Mouse (Mus musculus) testis, adult 2 months (tissue): ENCODE results near the gene Slit1. TPM values are rescaled to one million over a fixed set of nuclear protein-coding genes. Genes with fewer than 3 reads are reported as not detected.

ENCODE experiments used
- H3K27ac ChIP-seq: fragments of 200-500 bp; 2 replicates; pipeline ENCODE4 v1.5.1; 2012; ENCODE audit warnings: low read depth, low read length; ENCODE audit not compliant: control insufficient read depth, insufficient read depth
- H3K27me3 ChIP-seq: fragments of 200-500 bp; 2 replicates; pipeline ENCODE4 v1.6.1; 2012; ENCODE audit warnings: mild to moderate bottlenecking, low read length, moderate library complexity; ENCODE audit not compliant: control insufficient read depth, insufficient read depth
- H3K36me3 ChIP-seq: fragments of 200-500 bp; 2 replicates; pipeline ENCODE4 v1.6.1; 2012; ENCODE audit warnings: mild to moderate bottlenecking, low read length; ENCODE audit not compliant: control insufficient read depth, insufficient read depth
- H3K4me1 ChIP-seq: fragments of 200-500 bp; 2 replicates; pipeline ENCODE4 v1.6.1; 2012; ENCODE audit warnings: low read length; ENCODE audit not compliant: control insufficient read depth, insufficient read depth
- H3K4me3 ChIP-seq: fragments of 200-500 bp; 2 replicates; pipeline ENCODE4 v1.5.1; 2012; ENCODE audit warnings: low read depth, mild to moderate bottlenecking, low read length, moderate library complexity, mixed read lengths; ENCODE audit not compliant: control insufficient read depth
- CTCF ChIP-seq: fragments of 200-500 bp; IDR thresholded peaks from 2 replicates; pipeline ENCODE4 v1.5.1; 2012; ENCODE audit warnings: low read depth, mild to moderate bottlenecking, inconsistent platforms, low read length, moderate library complexity; ENCODE audit not compliant: control insufficient read depth, insufficient read depth, insufficient replicate concordance
- POLR2A ChIP-seq: fragments of 200-500 bp; IDR thresholded peaks from 2 replicates; pipeline ENCODE4 v1.6.1; 2012; ENCODE audit warnings: low read depth, mild to moderate bottlenecking, inconsistent platforms, low read length, moderate library complexity; ENCODE audit not compliant: control insufficient read depth
- polyA plus RNA-seq: library from polyadenylated mRNA; depleted of rRNA; stranded (reverse); fragments of >200 nt; gene quantifications from 2 replicates; pipeline ENCODE4 v1.2.3, GENCODE M21; 2012

Gene Slit1
- polyA plus RNA-seq, 1 experiment = 9.6 TPM

DNA sequence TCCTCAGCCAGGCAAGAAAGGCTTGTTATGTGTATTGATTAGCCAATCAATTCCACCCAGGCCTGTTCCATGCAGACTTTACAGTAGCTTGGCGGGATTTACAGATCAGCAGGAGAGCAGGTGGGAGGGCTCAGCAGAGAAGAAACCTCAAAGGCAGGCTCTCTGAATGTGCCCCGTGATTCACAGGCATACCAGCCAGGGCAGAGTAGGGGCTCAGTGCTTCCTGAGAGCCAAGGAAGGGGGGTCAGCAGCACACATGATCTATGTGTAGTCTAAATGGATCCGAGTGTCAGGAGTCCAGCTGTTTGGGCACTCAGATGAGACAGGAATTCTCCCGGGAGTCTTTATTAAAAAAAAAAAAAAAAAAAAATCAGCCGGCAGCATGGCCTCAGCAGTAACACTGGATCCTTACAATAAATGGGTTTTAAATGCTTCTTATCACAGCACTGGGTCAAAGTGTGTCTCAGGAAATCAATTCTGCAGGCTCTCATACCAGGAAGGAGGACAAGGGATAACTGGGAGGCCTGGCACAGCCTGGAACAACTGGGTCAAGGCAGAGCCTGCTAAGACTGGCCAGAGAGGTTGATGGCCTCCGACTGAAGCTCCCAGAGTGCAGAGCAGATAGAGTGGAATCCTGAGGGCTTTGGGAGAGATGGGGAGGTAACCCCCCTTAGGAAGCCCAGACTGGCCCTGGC, 88.2 kb downstream of the Slit1 start:
- H3K27ac ChIP-seq = no peak overlapping the region
- H3K4me3 ChIP-seq = no peak overlapping the region
- H3K4me1 ChIP-seq = no peaks in the 10 kb centered on the region
- TF ChIP-seq CTCF = no peak
- TF ChIP-seq POLR2A = no peak
- no peaks in the 10 kb centered on the region for H3K36me3 ChIP-seq
- H3K27me3 ChIP-seq = no peaks in the 10 kb centered on the region

DNA sequence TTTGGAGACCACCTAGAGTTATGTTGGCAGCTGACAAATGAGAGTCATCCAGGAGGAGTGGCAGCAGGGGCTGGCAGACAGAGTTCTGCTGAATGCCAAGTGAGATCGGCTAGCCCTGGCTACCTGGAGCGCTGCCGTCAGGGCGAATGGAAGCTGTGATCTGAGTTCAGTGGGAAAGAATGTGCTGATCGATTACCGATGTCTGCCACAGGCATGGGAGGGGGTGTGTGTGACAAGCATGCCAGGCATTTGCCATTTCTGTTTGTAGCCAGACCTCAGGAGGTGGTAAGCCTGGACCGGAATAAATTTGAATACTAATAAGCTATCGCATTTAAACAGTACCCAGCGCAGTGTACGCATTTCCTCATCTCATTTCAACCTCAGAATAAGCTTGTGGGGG, 91.5 kb downstream of the Slit1 start:
- Histone ChIP-seq H3K27ac (no peak overlapping the region), H3K4me3 (no peak overlapping the region), H3K36me3 (no peaks in the 10 kb centered on the region), H3K27me3 (no peaks in the 10 kb centered on the region), H3K4me1 (no peaks in the 10 kb centered on the region)
- TF ChIP-seq POLR2A = no peak
- no peak for TF ChIP-seq CTCF

DNA sequence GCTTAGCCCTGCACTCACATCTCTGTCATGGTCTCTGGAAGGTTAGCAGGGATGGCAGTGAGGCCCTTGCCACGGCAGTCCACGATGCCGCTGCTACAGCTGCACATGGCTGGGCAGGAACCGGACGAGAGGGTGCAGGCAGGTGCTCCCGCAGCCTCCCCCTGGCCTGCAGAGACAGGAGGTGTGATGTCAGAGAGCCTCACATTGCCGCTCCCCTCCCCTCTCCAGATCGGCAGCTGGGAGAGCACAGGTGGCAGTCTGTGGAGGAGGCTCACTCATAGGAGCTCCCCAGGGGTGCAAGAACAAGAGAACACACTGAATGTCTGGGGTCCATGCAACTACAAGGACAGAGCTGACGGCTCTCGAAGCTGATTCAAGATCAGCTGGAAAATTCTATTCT, 94.1 kb downstream of the Slit1 start:
- Histone ChIP-seq H3K27ac (no peak overlapping the region), H3K4me3 (no peak overlapping the region), H3K36me3 (no peaks in the 10 kb centered on the region), H3K4me1 (no peaks in the 10 kb centered on the region), H3K27me3 (no peaks in the 10 kb centered on the region)
- TF ChIP-seq CTCF (no peak), POLR2A (no peak)

DNA sequence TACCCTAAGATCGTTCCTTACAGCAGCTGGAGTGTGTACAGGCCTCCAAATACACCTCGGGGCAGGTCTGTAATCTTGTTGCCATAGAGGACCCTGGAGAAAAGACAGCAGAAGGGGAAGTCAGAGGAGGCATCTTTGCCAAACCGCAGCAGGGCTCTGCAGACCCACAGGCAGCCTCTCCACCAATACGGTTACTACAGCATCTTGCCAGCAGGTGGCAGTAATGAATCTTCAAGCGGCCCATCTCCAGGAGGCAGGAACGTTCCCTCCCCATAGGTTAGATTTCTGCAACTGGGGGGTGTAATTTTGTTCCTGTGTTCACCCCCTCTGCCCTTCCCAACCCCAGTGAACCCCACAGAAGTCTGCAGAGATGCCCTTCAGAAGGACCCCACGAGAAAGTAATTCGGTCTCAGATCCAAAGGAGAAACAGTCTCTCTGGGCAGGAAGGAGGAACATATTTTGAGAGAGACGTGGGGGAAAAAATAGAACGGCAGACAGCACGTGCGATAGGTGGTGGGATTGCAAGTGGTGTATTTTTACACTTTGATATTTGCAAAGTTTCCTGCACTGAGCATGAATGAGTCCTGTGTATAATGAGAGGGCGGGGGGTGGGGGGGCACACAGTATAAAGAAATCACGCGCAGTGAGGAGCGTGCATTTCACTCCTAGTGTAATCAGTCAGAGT, 96.4 kb downstream of the Slit1 start:
- Histone ChIP-seq H3K27me3 (no peaks in the 10 kb centered on the region), H3K4me3 (no peak overlapping the region), H3K4me1 (no peaks in the 10 kb centered on the region), H3K36me3 (no peaks in the 10 kb centered on the region), H3K27ac (no peak overlapping the region)
- TF ChIP-seq CTCF = peak; percentile 79; the same call in 1 of the 2 replicates
- no peak for TF ChIP-seq POLR2A

DNA sequence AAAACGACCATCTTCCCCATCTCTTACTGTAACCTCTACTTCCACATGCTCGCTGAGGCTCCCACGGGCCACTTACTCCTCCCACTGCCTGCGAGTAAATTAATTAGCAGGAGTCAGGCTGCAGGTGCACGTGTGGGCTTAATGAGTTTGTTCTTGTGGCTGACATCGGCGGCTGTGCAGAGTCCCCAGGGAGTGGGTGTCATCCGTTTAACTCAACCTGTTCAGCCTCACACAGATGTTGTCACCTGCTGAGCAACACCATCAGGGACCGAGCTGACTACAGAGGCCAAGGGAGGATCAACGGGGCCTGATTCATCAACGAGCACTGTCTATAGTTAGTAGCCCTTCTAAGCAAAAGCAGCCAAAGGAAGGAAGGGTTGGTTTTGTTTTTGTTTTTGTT, 100.5 kb downstream of the Slit1 start:
- no peaks in the 10 kb centered on the region for H3K36me3 ChIP-seq
- H3K27me3 ChIP-seq = no peaks in the 10 kb centered on the region
- no peak overlapping the region for H3K4me3 ChIP-seq
- TF ChIP-seq CTCF = no peak
- TF ChIP-seq POLR2A = no peak
- H3K27ac ChIP-seq = no peak overlapping the region
- no peaks in the 10 kb centered on the region for H3K4me1 ChIP-seq

DNA sequence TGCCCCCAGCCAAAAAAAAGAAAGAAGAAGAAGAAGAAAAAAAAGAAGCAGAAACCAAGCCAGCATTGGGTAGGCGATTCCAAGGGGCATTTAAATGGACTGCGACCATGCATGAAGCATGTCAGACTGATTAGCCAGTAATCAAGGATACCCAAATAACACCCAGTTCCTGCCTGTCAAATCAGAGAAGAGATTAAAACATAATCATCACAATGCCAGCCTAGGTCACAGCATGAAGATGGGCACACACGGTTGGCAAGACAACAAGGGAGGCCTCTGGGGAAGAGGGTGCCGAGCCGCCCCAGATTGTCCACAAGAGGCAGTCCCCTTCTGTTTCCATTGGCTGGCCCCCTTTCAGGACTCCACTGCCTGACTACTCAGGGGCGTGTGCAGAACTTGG, 108.5 kb downstream of the Slit1 start:
- Histone ChIP-seq H3K36me3 (no peaks in the 10 kb centered on the region), H3K4me1 (no peaks in the 10 kb centered on the region), H3K27ac (no peak overlapping the region), H3K4me3 (no peak overlapping the region; the same call in none of the 2 replicates), H3K27me3 (no peaks in the 10 kb centered on the region)
- TF ChIP-seq CTCF (no peak), POLR2A (no peak)

DNA sequence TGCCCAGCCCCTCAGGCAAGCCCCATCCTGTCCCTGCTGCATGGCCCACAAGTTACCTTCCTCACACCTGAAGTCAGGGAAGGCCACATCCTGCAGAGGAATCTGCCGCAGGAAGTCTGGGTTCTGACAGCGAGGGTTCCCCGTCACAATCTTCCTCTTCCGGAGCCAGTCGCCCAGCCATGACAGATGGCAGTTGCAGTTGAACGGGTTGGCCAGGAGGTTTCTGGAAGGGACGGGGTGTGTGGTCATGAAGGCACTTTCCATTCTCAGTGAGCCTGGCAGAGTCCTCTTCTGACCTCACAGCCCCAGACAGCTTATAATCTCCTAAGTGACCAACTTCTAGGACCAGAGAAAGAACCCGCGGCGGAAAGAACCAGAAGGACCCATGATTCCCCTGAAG, 109.4 kb downstream of the Slit1 start:
- Histone ChIP-seq H3K36me3 (no peaks in the 10 kb centered on the region), H3K27ac (no peak overlapping the region), H3K4me3 (peak overlapping the region; percentile 59), H3K4me1 (no peaks in the 10 kb centered on the region), H3K27me3 (no peaks in the 10 kb centered on the region)
- TF ChIP-seq CTCF = no peak
- TF ChIP-seq POLR2A = 0 out of 2 replicates have a peak, but pooled peaks have one; percentile 21
